Mouse (Mus musculus): ENCODE data around the gene Slc17a5. TPM values are rescaled to one million over a fixed set of nuclear protein-coding genes. Genes with fewer than 3 reads are reported as not detected.

Slc17a5 gene
- total RNA-seq (2021) = 1 to 10 TPM; 2.8 to 3.3 TPM
- long read RNA-seq, experiment 1, partial matches to known transcripts = 0 of 3 reads
- long read RNA-seq, experiment 1, other reads (novel, unspliced or antisense) = 3 of 3 reads
- long read RNA-seq, experiment 2, partial matches to known transcripts = 0 of 5 reads
- long read RNA-seq, experiment 2, other reads (novel, unspliced or antisense) = 3 of 5 reads

GRCm38 (mm10) chr9:78587914-78588313, at the start of gene Slc17a5:
Gene Slc17a5 (minus strand): TSS chr9:78588041.
- DNase-seq = peak; percentile 92

GRCm38 (mm10) chr9:78633976-78634375, 46.1 kb upstream of the Slc17a5 start:
- no peak for DNase-seq

GRCm38 (mm10) chr9:78631755-78632434, 44.1 kb upstream of the Slc17a5 start:
- DNase-seq = no peak

- DNase-seq = no peak
These were observed 42.1 kb upstream of the Slc17a5 start for GRCm38 (mm10) chr9:78629991-78630390.

- no peak for DNase-seq
These were observed 35.5 kb upstream of the Slc17a5 start for GRCm38 (mm10) chr9:78623301-78623747.

- DNase-seq = no peak
These were observed 31.4 kb upstream of the Slc17a5 start for GRCm38 (mm10) chr9:78619285-78619684.

- peak; percentile 15 for DNase-seq
These were observed 27.7 kb upstream of the Slc17a5 start, which contains the start of gene Cd109 for GRCm38 (mm10) chr9:78615401-78616021. Gene Cd109 (plus strand): TSS chr9:78615546.

- DNase-seq = no peak
These were observed 26.4 kb upstream of the Slc17a5 start for GRCm38 (mm10) chr9:78614201-78614600.

GRCm38 (mm10) chr9:78601046-78601730, 13.3 kb upstream of the Slc17a5 start:
- no peak for DNase-seq

- DNase-seq = no peak
These were observed 12.1 kb upstream of the Slc17a5 start for GRCm38 (mm10) chr9:78599927-78600326.

GRCm38 (mm10) chr9:78596834-78597233, 9.0 kb upstream of the Slc17a5 start:
- DNase-seq = no peak

- no peak for DNase-seq
These were observed 8.1 kb upstream of the Slc17a5 start for GRCm38 (mm10) chr9:78595769-78596555.

GRCm38 (mm10) chr9:78595257-78595656, 7.4 kb upstream of the Slc17a5 start:
- no peak for DNase-seq

GRCm38 (mm10) chr9:78590471-78590870, 2.6 kb upstream of the Slc17a5 start:
- DNase-seq = no peak

- peak; percentile 18 for DNase-seq
These were observed 681 bp upstream of the Slc17a5 start for GRCm38 (mm10) chr9:78588411-78589033.

GRCm38 (mm10) chr9:78587218-78587883, 490 bp downstream of the Slc17a5 start:
- no peak for DNase-seq

GRCm38 (mm10) chr9:78579644-78580396, 8.0 kb downstream of the Slc17a5 start:
- DNase-seq = no peak

GRCm38 (mm10) chr9:78578824-78579223, 9.0 kb downstream of the Slc17a5 start:
- no peak for DNase-seq

GRCm38 (mm10) chr9:78576466-78576865, 11.4 kb downstream of the Slc17a5 start:
- DNase-seq = no peak

GRCm38 (mm10) chr9:78569934-78570333, 17.9 kb downstream of the Slc17a5 start:
- no peak for DNase-seq

Data from gastrocnemius, postnatal 25 days (tissue).